Mouse (Mus musculus) cerebellum, postnatal 14 days (tissue): ENCODE measurements around the gene Fzd1.

Experiments
- DNase-seq, 2 experiments: peaks; one replicate each; pipeline ENCODE4 v3.0.0; 2021; ENCODE audit warnings: mixed read lengths in 2 of 2

Fzd1 gene

DNA sequence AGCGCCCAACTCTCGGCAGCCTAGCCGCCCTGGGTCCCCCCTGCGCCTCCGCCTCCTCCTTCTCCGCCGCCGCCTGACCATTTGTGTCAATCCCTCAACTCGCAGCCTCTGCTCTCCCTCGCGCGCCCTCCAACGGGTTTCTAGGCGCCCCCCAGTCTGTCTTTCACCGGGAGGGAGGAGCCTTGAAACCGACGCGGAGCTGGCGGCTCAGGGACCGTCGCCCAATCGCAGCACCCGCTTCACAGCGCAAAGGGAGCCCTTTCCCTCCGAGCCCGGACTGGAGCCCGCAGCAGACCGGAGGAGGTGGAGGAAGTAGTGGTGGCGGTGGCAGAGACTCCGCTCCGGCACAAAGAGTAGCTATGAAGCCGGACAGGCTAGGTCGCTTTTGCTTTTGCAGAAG is at the start of gene Fzd1:
Gene Fzd1, minus strand, starts transcription at position 134 of the 400 bp plus-strand sequence.
- DNase-seq = peak; percentile 90 to 91

DNA sequence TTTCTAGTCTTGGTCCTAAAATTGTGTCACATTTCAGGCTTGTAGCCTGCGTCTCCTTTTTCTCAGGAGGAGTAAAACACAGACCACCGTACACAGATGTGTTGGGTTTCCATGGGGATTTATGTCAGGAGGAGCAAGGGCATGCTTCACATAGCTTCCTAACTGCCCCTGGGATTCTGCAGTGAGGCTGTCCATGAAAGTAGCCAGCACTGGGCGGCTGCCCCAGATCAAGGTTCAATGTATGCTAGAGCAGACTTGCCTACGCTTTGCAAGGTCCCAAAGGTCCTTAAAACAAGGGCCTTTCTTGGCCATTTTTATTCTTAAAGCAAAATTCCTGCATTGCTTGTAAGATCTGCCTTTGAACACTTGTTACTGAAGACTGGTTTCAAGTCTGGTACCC is 47.4 kb upstream of the Fzd1 start:
- DNase-seq = no peak

- DNase-seq = no peak
Observed at GRCm38 (mm10) chr5:4803708-4804107, 45.9 kb upstream of the Fzd1 start.

GRCm38 (mm10) chr5:4801971-4802370 is 44.1 kb upstream of the Fzd1 start:
- no peak for DNase-seq

DNA sequence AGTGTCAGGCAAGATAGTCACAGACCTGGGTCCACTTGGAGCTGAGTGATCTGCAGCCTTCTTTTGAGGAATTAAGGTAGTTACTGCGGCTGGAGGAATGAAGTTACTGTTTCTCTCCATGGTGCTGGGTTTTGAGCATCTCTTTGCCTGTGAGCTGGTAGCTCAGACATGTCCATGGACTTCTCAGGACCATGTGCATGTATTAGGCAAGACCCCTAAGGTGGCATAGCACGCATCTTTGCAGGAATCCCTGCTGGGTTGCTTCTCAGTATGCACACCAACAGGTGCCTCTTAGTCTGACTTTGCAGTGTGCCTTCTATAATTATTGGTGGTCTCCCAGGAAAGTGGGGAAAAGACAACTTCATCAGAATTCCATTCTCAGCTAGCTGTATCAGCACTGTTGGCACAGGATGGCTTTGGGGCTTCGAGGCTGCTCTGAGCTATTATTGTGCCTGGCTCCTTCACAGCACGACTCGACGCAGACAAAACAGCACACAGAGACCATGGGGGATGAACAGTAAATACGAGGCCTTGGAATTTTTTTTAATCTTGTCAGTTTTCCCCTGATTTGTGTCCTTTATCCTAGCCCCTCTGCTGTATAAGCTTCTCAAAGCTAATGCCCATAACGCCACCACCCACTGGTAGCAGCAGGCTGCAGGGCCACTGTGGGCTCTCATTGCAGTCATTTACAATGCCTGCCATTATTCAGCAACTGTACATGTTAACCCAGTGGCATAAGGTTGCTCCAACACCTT is 43.4 kb upstream of the Fzd1 start:
- no peak for DNase-seq

GRCm38 (mm10) chr5:4791219-4791618 is 33.4 kb upstream of the Fzd1 start:
- DNase-seq = no peak

DNA sequence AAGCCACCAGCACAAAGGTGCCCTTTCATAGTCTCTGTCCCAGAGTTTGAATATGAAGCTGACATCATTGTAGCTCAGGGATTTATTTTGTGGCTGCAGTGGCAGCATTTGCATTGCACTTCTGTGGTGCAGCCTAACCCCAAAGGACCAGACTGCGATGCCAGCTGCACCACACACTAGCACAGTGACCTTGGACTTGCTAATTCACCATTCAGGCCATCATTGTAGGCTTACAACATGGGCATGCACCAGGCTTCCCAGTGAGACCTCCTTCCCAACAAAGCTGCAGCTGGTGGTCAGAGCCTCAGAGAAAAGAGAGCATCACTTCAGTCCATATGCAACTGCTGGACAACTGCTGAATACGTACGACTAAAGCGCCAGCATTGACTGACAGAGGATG is 32.4 kb upstream of the Fzd1 start:
- DNase-seq = no peak

DNA sequence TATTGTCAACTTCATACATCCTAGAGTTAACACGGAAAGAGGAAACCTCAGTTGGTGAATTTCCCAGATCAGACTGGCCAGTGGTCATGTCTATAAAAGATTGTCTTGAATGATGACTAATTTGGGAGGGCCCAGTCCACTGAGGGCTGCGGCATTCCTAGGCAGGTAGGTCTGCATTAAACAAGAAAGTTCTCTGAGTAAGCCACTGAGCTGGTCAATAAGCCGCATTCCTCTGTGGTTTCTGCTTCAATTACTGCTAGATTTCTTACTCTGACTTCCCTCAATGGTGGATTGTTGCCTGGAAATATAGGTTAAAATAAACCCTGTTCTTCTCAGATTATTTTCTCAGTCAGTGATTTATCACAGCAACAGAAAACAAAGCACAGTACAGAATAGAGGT is 30.6 kb upstream of the Fzd1 start:
- DNase-seq = no peak

DNA sequence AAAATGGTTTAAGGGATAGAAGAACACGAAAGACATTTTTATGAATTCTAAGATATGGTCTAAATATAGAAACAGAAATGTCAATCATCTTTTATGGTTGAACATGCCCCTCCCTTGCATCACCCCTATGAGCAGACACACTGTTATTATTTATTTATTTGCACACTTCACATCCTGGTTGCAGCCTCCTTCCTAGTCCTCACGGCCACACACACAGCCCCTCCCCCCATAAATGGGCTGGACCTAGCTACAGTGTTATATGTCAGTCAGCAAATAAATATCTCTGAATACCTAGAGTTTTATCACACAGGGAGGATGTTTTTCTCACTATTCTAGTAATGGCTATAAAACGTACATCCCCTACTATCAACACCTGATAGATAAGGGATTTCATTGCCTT is 29.0 kb upstream of the Fzd1 start:
- no peak for DNase-seq

- no peak for DNase-seq
Observed at GRCm38 (mm10) chr5:4778274-4778673, 20.4 kb upstream of the Fzd1 start.

DNA sequence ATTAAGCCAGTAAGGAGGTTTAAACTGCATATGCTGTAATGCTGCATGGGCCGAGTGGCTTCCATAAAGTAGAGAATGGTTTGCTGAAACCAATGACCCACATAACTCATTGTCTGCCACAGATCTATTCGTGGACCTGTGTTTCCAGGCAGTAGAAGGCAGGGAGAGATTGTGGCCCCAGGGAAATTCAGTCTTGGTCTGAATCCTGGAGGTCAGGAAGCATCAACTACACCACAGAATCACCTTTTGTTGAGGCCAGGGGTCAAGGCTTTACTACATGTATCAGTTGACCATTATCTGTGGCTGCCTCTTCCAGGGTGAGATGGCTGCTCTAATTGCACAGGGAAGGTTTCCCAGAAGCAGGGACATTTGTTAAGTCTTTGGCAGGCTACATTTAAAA is 18.7 kb upstream of the Fzd1 start:
- no peak for DNase-seq

DNA sequence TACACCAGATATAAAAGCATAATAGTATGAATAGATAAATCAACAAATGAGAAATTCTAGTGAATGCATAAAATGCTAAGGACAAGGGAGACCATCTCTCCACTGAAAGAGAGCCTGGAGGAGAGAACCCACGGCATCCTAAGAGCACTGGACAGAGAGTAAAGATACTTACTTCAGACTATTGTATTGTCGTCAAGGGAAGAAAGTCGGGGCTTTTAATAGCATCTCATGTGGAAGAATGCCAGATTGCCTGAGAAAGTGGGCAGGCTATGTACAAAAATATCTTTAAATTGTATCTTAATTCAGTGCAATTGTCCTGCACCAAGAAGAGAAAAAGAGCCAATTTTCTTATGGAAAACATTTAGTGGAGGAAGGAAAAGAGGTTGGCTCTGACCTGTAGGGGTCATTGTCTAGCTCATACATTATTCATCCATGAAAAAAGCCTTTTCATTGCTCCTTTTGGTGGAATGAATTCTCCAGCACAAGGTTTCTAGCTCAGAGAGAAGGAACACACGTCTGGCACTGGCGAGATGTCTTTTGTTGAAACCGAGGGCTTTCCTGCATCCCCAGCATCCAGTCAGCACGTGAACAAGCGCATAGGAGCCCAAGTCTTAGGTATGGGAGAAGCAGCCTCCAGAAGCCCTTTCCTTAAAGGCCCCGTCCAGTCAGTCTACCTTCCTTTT is 15.4 kb upstream of the Fzd1 start:
- DNase-seq = no peak

DNA sequence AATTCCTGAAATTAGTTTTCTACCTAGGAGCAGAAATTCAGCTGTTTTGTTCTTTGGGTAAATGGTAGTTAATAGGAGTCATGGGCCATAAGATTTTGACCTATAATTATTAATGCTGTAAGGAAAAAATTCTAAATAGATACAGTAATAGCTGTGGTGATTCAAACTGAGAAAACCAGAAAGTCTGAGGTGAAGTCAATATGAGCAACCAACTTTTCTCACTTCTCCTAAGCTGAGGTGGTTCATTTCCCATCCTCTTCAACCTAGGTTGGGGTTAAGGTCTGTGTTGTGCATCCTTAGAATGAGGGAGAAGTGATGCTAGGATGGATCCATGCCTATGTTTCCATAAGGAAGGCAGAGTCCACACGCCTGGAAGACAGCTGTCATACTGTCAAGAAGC is 12.8 kb upstream of the Fzd1 start:
- DNase-seq = no peak

DNA sequence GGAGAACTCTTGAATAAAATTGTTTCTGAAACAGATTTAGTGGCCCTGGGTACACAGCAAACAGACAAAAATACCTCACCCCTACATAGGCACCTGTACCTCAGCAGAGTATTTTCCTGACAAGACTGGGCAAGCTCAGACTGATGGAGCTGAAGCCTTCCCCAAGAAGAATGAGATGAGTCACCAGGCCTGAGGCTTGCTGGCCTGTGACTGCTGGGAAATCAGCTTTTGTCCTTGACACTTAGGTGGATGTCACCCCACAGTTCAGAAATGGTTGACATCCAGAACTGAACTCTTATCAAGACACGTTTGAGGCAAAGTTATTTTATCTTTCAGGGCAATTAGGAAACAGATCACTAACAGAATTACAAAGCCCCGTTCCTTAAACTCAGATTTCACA is 10.1 kb upstream of the Fzd1 start:
- no peak for DNase-seq

GRCm38 (mm10) chr5:4766719-4767118 is 8.9 kb upstream of the Fzd1 start:
- no peak for DNase-seq

- no peak for DNase-seq
Observed at GRCm38 (mm10) chr5:4761891-4762290, 4.1 kb upstream of the Fzd1 start.

DNA sequence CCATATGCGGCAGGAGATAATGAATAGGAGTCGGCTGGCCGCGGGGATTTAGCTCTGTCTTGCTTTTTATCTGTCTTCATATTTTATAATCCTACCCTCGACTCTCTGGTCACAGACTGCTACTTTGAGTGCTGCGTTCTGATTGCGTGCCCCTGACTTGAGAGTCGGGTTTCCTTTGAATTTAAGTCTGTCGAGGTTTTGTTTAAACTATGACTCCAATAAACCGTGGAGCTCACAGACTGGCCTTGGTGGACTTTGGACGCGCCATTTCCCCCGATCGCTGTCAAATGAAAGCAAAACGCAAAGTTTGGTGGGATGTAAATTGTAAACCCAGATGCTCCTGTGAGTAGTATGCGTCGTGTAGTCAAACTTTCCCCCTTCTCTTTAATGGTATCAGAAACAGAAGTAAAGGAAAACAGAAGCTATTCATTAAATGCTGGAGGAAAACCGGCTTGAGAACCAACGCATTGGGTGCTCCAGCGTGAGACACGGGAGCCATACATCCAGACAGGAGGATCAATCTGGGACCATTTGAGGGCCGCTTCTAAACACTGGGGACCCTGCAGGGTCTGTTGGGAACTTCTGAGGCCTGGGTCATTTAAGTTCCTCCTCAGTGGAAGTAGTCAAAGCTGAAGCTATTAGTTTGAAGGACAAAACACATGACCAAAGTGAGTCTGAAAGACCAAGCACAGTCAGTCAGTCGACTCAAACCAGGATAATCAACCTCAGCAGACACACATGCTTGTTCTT is 671 bp upstream of the Fzd1 start:
- no peak for DNase-seq

DNA sequence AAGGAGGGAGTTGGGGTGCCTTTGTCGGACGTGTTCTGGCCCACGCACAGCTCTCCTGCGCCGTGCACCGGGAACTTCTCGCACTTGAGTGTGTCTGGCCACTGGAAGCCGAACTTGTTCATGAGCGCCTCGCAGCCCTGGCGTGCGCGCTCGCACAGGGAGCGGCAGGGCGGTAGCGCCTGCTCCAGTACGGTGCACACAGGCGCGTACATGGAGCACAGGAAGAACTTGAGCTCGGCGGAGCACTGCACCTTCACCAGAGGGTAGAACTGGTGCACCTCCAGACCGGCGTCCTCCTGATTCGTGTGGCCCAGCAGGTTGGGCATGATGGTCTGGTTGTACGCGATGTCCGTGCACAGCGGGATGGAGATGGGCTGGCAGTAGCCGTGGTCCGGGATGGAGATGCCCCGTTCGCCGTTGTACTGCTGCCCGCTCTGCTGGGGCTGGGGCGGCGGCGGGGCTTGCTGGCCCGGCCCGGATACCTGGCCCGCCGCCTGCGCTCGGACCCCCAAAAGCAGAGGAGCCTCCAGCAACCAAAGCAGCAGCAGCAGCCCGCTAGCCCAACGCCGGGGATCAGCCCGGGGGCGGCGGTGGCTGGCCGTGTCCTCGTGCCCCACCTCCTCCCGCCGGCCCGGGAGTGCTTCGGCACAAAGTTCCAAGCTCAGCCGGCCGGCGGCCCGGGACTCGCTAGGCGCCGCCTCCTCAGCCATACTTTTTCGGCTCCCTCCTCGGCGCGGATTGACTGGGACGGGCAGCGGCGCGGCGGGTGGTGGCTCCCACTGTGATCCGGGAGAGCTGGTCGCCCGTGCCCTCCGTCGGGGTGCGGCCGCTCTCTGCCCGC is 744 bp downstream of the Fzd1 start:
- peak; percentile 66 to 68 for DNase-seq

DNA sequence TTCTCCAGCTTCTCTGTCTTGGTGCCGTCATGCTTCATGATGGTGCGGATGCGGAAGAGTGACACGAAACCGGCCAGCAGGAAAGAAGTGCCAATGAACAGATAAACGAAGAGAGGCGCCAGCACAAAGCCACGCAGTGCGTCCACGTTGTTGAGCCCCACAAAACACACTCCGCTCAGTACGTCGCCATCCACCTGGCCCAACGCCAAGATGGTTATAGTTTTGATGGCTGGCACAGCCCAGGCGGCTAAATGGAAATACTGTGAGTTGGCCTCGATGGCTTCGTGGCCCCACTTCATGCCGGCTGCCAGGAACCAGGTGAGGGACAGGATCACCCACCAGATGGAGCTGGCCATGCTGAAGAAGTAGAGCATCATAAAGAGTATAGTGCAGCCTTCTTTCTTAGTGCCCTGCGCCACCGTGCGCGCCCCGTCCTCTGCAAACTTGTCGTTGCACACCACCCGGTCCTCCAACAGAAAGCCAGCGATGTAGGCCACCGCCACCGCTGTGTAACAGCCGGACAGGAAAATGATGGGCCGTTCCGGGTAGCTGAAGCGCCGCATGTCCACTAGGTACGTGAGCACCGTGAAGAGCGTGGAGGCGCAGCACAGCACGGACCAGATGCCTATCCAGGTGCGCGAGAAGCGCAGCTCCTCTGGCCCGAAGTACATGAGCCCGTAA is 1.7 kb downstream of the Fzd1 start:
- DNase-seq = peak; percentile 76 to 79

- DNase-seq = peak; percentile 21 to 22
Observed at GRCm38 (mm10) chr5:4755326-4755725, 2.5 kb downstream of the Fzd1 start.

DNA sequence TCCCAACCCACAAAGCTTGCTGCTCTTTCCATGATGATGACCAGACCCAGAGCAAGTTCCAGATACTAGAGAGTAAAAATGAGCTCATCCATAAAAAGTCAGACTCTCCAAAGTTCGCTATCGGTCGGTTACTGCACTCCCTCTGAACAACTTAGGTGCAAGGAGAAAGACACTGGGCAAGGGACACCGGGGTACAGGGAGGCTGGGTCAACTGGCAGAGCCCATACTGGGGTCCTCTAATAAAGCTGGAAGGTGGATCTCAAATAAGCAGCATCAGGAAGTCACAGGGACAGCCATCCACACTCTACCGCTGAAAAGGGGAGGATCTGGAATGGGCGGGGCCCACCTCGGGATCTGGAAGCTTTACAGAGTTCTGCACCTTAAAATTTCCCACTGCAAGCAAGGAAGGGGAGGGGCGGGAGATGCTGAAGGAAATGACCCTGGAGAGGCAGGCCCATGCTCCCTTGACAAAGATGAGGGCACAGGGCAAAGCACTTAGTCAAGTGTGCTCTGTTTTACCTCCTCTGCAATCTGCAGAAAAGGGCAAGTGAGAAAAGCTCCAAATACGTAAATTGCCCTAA is 3.0 kb downstream of the Fzd1 start:
- peak in 1 of 2 experiments; percentile 8 for DNase-seq

DNA sequence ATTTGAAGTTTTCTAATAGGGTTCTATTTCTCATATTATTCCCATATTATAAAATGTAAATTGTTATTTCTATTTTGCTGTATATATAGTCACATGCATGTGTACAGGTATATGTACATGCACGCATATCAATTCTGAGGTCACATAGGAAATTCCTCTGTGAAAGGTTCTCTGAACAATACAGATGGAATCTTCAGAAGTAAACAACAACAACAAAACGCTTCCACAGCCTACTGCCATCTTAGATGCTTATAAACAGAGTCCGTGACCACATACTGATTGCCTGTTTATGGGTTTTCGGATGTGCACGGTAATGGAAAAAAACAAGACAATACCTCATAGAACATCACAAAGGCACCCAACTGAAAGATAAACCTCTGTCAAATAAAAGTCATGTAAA is 4.7 kb downstream of the Fzd1 start:
- no peak for DNase-seq
